Mouse (Mus musculus): ENCODE results near the gene Psmb3.

DNA sequence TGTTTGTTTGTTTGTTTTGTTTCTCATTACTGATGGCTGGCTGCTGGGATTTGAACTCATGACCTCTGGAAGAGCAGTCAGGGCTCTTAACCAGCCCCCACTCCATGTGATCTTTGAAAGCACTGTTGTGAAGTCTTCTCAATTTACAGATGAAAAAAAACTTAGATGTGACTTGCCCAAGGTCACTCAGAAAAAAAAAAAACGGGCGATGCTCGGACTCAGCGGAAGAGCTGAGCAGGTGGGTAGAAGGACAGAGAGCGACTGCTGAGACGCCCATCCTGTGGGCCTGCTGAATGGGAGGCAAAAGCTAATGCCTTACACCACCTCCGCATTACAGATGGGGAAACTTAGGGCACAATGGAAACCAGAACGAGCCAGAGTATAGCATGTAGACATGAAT lies 6.5 kb upstream of the Psmb3 start:
- TF ChIP-seq POLR2A (IDR thresholded peaks at IDR 0.05; ENCODE audit: borderline replicate concordance, extremely low read depth, low read depth, low read length) (no peak), CTCF (IDR thresholded peaks at IDR 0.05; ENCODE audit: insufficient read depth, low read length) (no peak)

All from lung, adult 2 months (tissue).